Mouse (Mus musculus) testis, adult 2 months (tissue): ENCODE measurements around the gene Cnnm1. TPM values are rescaled to one million over a fixed set of nuclear protein-coding genes. Genes with fewer than 3 reads are reported as not detected.
A peak's percentile ranks its signal among the peaks of the same experiment; 100 is the strongest.
"Not testable (repeated sequence)": the region's sequence is repeated elsewhere in the genome, so short reads cannot be mapped to it uniquely, and the experiment has no call there.

ENCODE experiments used
- H3K27ac ChIP-seq: fragments of 200-500 bp; 2 replicates; pipeline ENCODE4 v1.5.1; 2012; ENCODE audit warnings: low read depth, low read length; ENCODE audit not compliant: control insufficient read depth, insufficient read depth
- H3K27me3 ChIP-seq: fragments of 200-500 bp; 2 replicates; pipeline ENCODE4 v1.6.1; 2012; ENCODE audit warnings: mild to moderate bottlenecking, low read length, moderate library complexity; ENCODE audit not compliant: control insufficient read depth, insufficient read depth
- H3K36me3 ChIP-seq: fragments of 200-500 bp; 2 replicates; pipeline ENCODE4 v1.6.1; 2012; ENCODE audit warnings: mild to moderate bottlenecking, low read length; ENCODE audit not compliant: control insufficient read depth, insufficient read depth
- H3K4me1 ChIP-seq: fragments of 200-500 bp; 2 replicates; pipeline ENCODE4 v1.6.1; 2012; ENCODE audit warnings: low read length; ENCODE audit not compliant: control insufficient read depth, insufficient read depth
- H3K4me3 ChIP-seq: fragments of 200-500 bp; 2 replicates; pipeline ENCODE4 v1.5.1; 2012; ENCODE audit warnings: low read depth, mild to moderate bottlenecking, low read length, moderate library complexity, mixed read lengths; ENCODE audit not compliant: control insufficient read depth
- CTCF ChIP-seq: fragments of 200-500 bp; IDR thresholded peaks from 2 replicates; pipeline ENCODE4 v1.5.1; 2012; ENCODE audit warnings: low read depth, mild to moderate bottlenecking, inconsistent platforms, low read length, moderate library complexity; ENCODE audit not compliant: control insufficient read depth, insufficient read depth, insufficient replicate concordance
- POLR2A ChIP-seq: fragments of 200-500 bp; IDR thresholded peaks from 2 replicates; pipeline ENCODE4 v1.6.1; 2012; ENCODE audit warnings: low read depth, mild to moderate bottlenecking, inconsistent platforms, low read length, moderate library complexity; ENCODE audit not compliant: control insufficient read depth
- polyA plus RNA-seq: library from polyadenylated mRNA; depleted of rRNA; stranded (reverse); fragments of >200 nt; gene quantifications from 2 replicates; pipeline ENCODE4 v1.2.3, GENCODE M21; 2012

Gene Cnnm1
- polyA plus RNA-seq, 1 experiment: 3.9 TPM

DNA sequence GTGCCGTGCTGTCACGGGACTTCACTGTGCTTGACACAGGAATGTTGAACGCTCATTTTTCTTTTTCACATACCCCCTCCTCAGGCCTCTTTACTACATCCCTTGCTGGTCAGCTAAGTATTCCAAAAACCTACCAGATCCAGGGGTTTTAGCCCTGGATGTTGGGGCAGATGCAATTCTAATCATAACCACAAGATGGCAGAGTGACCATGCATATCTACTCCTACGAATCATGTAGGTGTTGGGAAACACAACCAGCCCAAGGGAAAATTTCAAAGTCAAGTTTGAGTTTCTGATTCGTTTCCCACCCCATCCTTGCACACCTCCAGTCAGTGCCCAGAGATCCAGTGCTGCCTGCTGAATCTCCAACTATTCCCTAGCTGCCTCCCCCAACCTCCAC is 55.6 kb downstream of the Cnnm1 start:
- TF ChIP-seq CTCF: no peak; the same call in 1 of the 2 replicates
- TF ChIP-seq POLR2A: no peak
- Histone ChIP-seq H3K27ac (no peak overlapping the region), H3K27me3 (no peaks in the 10 kb centered on the region), H3K4me1 (peaks cover 11% of the 10 kb centered on the region), H3K4me3 (no peak overlapping the region), H3K36me3 (no peaks in the 10 kb centered on the region)

DNA sequence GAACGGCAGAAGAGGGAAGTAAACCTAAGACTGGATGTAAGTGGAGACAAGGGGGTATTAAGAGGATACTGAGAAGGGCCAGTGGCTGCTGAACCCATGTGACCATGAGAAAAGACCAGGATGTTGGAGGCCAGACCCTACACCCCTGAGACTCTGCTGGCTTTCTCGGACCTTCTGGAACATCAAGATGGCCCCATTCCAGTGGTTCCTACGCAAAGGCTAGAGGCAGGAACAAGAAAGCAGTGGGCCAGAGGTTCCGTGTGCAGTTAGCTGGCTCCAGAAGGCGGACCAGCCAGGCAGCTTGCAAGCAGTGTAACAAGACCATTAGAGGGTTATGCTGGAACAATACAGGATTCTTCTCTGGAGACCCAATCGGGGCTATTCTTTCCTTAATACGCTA is 57.2 kb downstream of the Cnnm1 start:
- no peak overlapping the region for H3K4me3 ChIP-seq
- peaks cover 14% of the 10 kb centered on the region for H3K4me1 ChIP-seq
- H3K27me3 ChIP-seq: no peaks in the 10 kb centered on the region
- no peaks in the 10 kb centered on the region for H3K36me3 ChIP-seq
- TF ChIP-seq CTCF: no peak
- TF ChIP-seq POLR2A: no peak
- no peak overlapping the region for H3K27ac ChIP-seq

DNA sequence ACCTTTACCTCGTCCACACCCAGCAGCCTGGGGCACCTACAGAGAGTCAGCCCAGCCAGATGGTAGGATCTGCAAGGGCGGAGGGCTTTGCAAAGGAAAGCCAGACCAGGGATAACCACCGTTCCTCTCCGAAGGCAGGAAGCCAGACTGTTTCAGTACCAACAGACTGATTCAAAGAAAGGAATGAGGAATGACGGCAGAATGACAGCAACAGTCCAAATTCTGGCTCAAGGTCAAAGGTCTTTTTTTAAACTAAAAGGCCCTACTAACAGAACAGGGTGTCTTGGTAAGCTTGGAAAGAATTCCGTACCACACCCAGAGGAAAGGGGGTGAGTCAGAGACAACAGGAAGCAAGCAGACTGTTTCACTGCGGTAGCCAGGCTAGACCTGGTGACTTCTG is 58.6 kb downstream of the Cnnm1 start:
- H3K36me3 ChIP-seq: no peaks in the 10 kb centered on the region

DNA sequence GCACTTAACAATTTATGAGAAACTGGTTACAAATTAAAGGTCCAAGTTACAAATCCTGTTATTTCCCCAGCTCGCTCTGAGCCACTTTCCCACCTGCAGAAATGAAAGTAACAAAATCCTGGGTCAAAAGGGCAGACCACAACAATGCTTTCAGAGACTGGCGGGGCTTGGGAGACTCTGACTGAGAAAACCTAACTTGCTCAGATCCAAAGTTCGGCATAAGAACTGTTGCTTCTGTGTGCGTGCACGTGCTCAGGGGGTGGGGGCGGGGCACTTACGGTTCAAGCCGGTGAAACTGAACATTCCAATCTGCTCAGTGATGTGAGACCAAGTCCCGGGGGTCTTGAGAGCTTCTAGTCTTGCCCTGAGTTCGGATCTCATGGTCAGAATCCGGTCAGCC is 62.4 kb downstream of the Cnnm1 start:
- Histone ChIP-seq H3K4me3 (peak overlapping the region; percentile 64), H3K36me3 (no peaks in the 10 kb centered on the region), H3K27me3 (no peaks in the 10 kb centered on the region), H3K4me1 (peaks cover 27% of the 10 kb centered on the region), H3K27ac (peak overlapping the region; percentile 81)
- TF ChIP-seq CTCF: no peak
- TF ChIP-seq POLR2A: peak; percentile 41; the same call in 1 of the 2 replicates

More for the DNA sequence above, 58.6 kb downstream of the Cnnm1 start:
- Histone ChIP-seq H3K4me1 (peaks cover 21% of the 10 kb centered on the region), H3K27me3 (no peaks in the 10 kb centered on the region), H3K4me3 (no peak overlapping the region), H3K27ac (no peak overlapping the region; the same call in 1 of the 2 replicates)
- TF ChIP-seq CTCF: no peak
- no peak for TF ChIP-seq POLR2A

DNA sequence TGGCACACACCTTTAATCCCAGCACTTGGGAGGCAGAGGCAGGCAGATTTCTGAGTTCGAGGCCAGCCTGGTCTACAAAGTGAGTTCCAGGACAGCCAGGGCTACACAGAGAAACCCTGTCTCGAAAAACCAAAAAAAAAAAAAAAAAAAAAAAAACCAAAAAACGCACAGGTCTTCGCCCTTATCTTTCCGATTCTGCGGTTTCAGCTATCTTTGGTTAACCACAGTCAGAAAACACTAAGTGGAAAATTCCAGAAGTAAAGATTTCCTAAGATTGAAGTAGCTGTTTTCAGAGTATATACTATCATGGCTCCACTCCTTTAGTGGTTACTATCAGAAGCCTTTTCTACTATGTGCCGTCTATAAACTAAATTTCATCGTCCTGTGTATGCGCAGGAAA is 63.4 kb downstream of the Cnnm1 start:
- H3K4me3 ChIP-seq, H3K27me3 ChIP-seq, H3K36me3 ChIP-seq, H3K27ac ChIP-seq: not testable (repeated sequence)
- H3K4me1 ChIP-seq: peaks cover 26% of the 10 kb centered on the region

DNA sequence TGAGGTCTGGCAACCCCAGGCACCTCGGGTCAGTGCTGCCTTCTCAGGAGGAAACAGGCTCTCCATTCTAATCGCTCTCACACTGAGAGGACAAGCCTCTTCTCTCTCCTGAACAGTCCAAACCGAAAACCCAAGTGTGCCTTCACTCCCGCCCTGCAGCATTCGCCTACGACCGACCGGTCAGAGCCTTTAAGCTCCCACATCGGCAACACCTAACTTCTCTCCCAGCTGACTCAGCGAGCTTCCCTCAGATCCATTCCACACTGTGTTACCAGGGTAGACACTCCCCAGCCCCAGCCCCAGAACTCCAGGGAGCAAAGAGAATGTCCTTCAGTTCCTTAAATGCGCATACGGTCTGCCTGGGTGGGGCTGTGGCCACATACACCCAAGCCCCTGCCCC is 65.2 kb downstream of the Cnnm1 start:
- no peak overlapping the region for H3K4me3 ChIP-seq
- H3K36me3 ChIP-seq: no peaks in the 10 kb centered on the region
- H3K27ac ChIP-seq: no peak overlapping the region
- H3K27me3 ChIP-seq: no peaks in the 10 kb centered on the region
- TF ChIP-seq CTCF (no peak), POLR2A (no peak)
- peaks cover 23% of the 10 kb centered on the region for H3K4me1 ChIP-seq

DNA sequence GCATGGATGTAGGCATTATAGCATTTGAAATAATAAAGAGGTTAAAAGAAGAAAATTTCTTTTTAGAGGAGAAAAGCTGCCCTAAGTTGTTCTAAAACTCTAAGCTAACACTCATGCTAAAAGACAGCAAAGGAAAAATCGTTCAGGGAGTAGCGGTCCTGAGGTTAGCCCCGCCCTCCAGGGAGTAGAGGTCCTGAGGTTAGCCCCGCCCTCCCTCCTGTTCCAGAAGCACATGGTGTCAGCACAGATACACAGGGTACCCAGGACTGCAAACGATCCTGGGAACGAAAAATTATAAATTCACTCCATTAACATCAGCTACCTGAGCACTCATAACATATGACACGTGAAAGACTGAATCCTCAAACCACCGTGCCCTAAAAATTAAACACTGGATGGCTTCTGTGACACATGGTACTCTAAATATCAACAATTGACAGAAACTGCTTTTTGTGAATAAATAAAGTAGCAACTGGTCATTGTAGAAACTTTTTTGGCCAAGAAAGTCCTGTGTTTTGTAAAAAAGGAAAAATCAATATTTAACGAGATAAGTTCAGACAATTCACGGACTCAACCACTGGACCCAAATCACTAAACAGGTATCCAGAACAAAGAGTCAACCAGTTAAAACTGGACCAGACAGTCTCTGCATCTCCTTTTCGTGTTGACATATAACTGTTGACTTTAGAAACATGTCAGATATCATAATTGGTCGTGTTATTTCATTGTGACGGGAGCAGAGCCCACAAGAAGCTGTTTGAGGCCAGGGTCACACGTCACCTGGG is 70.4 kb downstream of the Cnnm1 start:
- no peaks in the 10 kb centered on the region for H3K27me3 ChIP-seq
- peaks cover 5% of the 10 kb centered on the region; the same call in 1 of the 2 replicates for H3K4me1 ChIP-seq
- H3K4me3 ChIP-seq: no peak overlapping the region
- no peaks in the 10 kb centered on the region for H3K36me3 ChIP-seq
- no peak for TF ChIP-seq POLR2A
- TF ChIP-seq CTCF: no peak
- H3K27ac ChIP-seq: no peak overlapping the region
